In the genomic region with DNA sequence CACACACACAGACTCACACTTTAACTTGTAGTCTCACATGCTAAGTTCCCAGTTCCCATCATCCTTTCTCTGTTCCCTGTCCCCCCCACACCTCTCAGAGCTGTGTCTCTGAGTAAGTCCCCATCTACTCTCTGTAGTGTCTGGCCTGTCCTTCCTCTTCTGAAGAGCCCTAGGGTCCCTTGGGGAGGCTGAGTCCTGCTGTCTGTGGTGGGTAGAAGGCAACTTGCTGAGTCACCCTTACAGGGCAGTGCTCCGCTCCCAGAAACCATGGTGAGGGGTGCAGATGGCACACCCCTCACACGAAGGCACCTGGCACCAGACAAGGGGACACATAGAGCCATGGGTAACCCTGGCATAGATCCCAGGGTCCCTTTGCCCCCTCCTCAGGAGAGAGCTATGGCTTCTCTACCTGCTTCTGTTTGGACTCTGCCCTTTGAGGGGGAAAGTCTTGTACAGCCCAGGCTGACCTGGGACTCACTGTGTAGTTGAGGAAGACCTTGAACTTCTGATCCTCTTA, we compare ENCODE assay signal across 21 mouse cellular contexts. TPM values are rescaled to one million over a fixed set of nuclear protein-coding genes. Genes with fewer than 3 reads are reported as not detected.
DNase-seq lines count a peak whose midpoint lies in the region; ATAC-seq lines count a peak whose summit lies in the region.
"Had no signal": no experiment of that assay in that cellular context is flagged by ENCODE, and none has a peak within 500 bp of the region (broad histone marks: within the 10 kb centered on the region; RNA-seq: fewer than 3 reads in every experiment).

No protein-coding gene starts in this region.

- intact Hi-C loops in heart, postnatal 10 days (cut with DNase I), result no loop called here

- peaks cover 53% of the 10 kb centered on the region for H3K4me1 ChIP-seq in heart, embryonic 10.5 days
- peaks cover 100% of the 10 kb centered on the region for H3K4me1 ChIP-seq in megakaryocyte, embryonic 14.5 days

- no peak for DNase-seq in heart, embryonic 10.5 days (ENCODE audit: low spot score)
- no peak for DNase-seq in heart, postnatal 10 days
- peak; percentile 66 for DNase-seq in A20 (ENCODE audit: low read depth, low spot score)
- no peak for DNase-seq in neural tube, embryonic 10.5 days (ENCODE audit: extremely low spot score, low spot score)
- DNase-seq in layer of hippocampus, postnatal 36 days, result no peak
- DNase-seq: adrenal gland, postnatal 10 days; cerebellum, postnatal 14 days; embryo, embryonic 11 days; gastrocnemius, postnatal 10 days; heart, postnatal 14 days; kidney, adult 11 months; lung, adult 2 months; thymus, postnatal 36 days had no signal

- H3K36me3 ChIP-seq in heart, embryonic 10.5 days, result no peaks in the 10 kb centered on the region
- peaks cover 22% of the 10 kb centered on the region for H3K36me3 ChIP-seq in megakaryocyte, embryonic 14.5 days (replicated peaks; ENCODE audit: low read length)
- H3K36me3 ChIP-seq: forebrain, embryonic 10.5 days; hindbrain, embryonic 15.5 days; limb, embryonic 15.5 days; midbrain, embryonic 13.5 days had no signal

- peak overlapping the region; percentile 36 for H3K27ac ChIP-seq in heart, embryonic 10.5 days
- H3K27ac ChIP-seq: forebrain, embryonic 10.5 days; hindbrain, embryonic 15.5 days; limb, embryonic 15.5 days; midbrain, embryonic 13.5 days had no signal

- peak; percentile 67 for ATAC-seq in common myeloid progenitor, adult 5-6 weeks (replicated peaks; ENCODE audit: low read depth, poor library complexity, severe bottlenecking)
- ATAC-seq: midbrain, embryonic 13.5 days; Patski had no signal

- no peak overlapping the region for H3K4me3 ChIP-seq in heart, embryonic 10.5 days
- H3K4me3 ChIP-seq in megakaryocyte, embryonic 14.5 days (replicated peaks), result peak overlapping the region; percentile 87
- H3K4me3 ChIP-seq: forebrain, embryonic 10.5 days; hindbrain, embryonic 15.5 days; limb, embryonic 15.5 days; midbrain, embryonic 13.5 days had no signal

- WGBS in heart, embryonic 10.5 days, result 67% methylated on average over 2 of the region's 2 CpGs

- H3K9me3 ChIP-seq in heart, embryonic 10.5 days, result no peaks in the 10 kb centered on the region
- no peaks in the 10 kb centered on the region for H3K9me3 ChIP-seq in megakaryocyte, embryonic 14.5 days
- H3K9me3 ChIP-seq: forebrain, embryonic 10.5 days; hindbrain, embryonic 15.5 days; limb, embryonic 15.5 days; midbrain, embryonic 13.5 days had no signal

- peaks cover 84% of the 10 kb centered on the region for H3K27me3 ChIP-seq in heart, embryonic 10.5 days (ENCODE audit: insufficient read depth, poor library complexity, severe bottlenecking)
- H3K27me3 ChIP-seq in megakaryocyte, embryonic 14.5 days (replicated peaks), result no peaks in the 10 kb centered on the region
- H3K27me3 ChIP-seq: hindbrain, embryonic 15.5 days; limb, embryonic 15.5 days; midbrain, embryonic 13.5 days had no signal

RNA-seq across cellular contexts. Expression of a gene that starts 2.8 kb away (rescaled TPM):
- polyA plus RNA-seq in heart, embryonic 10.5 days (2016; fragmentation: Nextera tagmentation; extraction: Ambion mirVana), result 0.15 and 0.51 TPM in 2 replicates
- 1 to 10 TPM; 2.6 to 2.8 TPM for total RNA-seq in heart, postnatal 10 days (2021)
- total RNA-seq in common myeloid progenitor, adult 5-6 weeks (2017), result 0.10 and 0.73 TPM in 2 replicates
- polyA plus RNA-seq in megakaryocyte, embryonic 14.5 days (2012; ENCODE audit: insufficient read depth, low replicate concordance), result 56.9 and 66.7 TPM in 2 replicates
- total RNA-seq in layer of hippocampus, postnatal 36 days (2021), result not detected
- polyA plus RNA-seq: neural tube, embryonic 14.5 days; Patski had no signal

RNA-seq across cellular contexts. Expression of a gene that starts 11.9 kb away (rescaled TPM):
- 3.0 and 6.3 TPM in 2 replicates for polyA plus RNA-seq in heart, embryonic 10.5 days (2016; fragmentation: Nextera tagmentation; extraction: Ambion mirVana)
- total RNA-seq in heart, postnatal 10 days (2021), result 1 to 10 TPM in 1 of 2 experiments, under 1 TPM in 1; 0.82 to 1.4 TPM
- 3.1 TPM in 1 of 2 replicates, not detected in the other for total RNA-seq in common myeloid progenitor, adult 5-6 weeks (2017)
- polyA plus RNA-seq in megakaryocyte, embryonic 14.5 days (2012; ENCODE audit: insufficient read depth, low replicate concordance), result not detected in 2 replicates
- 1 to 10 TPM; 2.4 to 2.7 TPM for total RNA-seq in layer of hippocampus, postnatal 36 days (2021)

RNA-seq across cellular contexts. Expression of a gene that starts 20.4 kb away (rescaled TPM):
- 114 and 117 TPM in 2 replicates for polyA plus RNA-seq in heart, embryonic 10.5 days (2016; fragmentation: Nextera tagmentation; extraction: Ambion mirVana)
- total RNA-seq in heart, postnatal 10 days (2021), result 100 to 1,000 TPM; 252 to 262 TPM
- total RNA-seq in common myeloid progenitor, adult 5-6 weeks (2017), result 512 and 545 TPM in 2 replicates
- polyA plus RNA-seq in megakaryocyte, embryonic 14.5 days (2012; ENCODE audit: insufficient read depth, low replicate concordance), result 823 and 866 TPM in 2 replicates
- 1,000 to 10,000 TPM; 2,055 to 2,361 TPM for total RNA-seq in layer of hippocampus, postnatal 36 days (2021)

RNA-seq across cellular contexts. Expression of a gene that starts 28.4 kb away (rescaled TPM):
- 5.0 and 7.2 TPM in 2 replicates for polyA plus RNA-seq in heart, embryonic 10.5 days (2016; fragmentation: Nextera tagmentation; extraction: Ambion mirVana)
- total RNA-seq in heart, postnatal 10 days (2021), result 10 to 100 TPM; 28.2 to 32.7 TPM
- total RNA-seq in common myeloid progenitor, adult 5-6 weeks (2017), result 0.14 and 1.1 TPM in 2 replicates
- 3.3 and 10.9 TPM in 2 replicates for polyA plus RNA-seq in megakaryocyte, embryonic 14.5 days (2012; ENCODE audit: insufficient read depth, low replicate concordance)
- total RNA-seq in layer of hippocampus, postnatal 36 days (2021), result 100 to 1,000 TPM; 146 to 149 TPM

RNA-seq across cellular contexts. Expression of a gene that starts 41.0 kb away (rescaled TPM):
- 1.7 and 2.2 TPM in 2 replicates for polyA plus RNA-seq in heart, embryonic 10.5 days (2016; fragmentation: Nextera tagmentation; extraction: Ambion mirVana)
- 1 to 10 TPM; 5.0 to 5.2 TPM for total RNA-seq in heart, postnatal 10 days (2021)
- not detected in 2 replicates for total RNA-seq in common myeloid progenitor, adult 5-6 weeks (2017)
- polyA plus RNA-seq in megakaryocyte, embryonic 14.5 days (2012; ENCODE audit: insufficient read depth, low replicate concordance), result not detected in 2 replicates
- total RNA-seq in layer of hippocampus, postnatal 36 days (2021), result 100 to 1,000 TPM; 345 to 361 TPM
